Mouse (Mus musculus) forebrain, embryonic 10.5 days (tissue): Measurements from ENCODE around the gene Casq2. TPM values are rescaled to one million over a fixed set of nuclear protein-coding genes. Genes with fewer than 3 reads are reported as not detected.

Experiments
- DNase-seq: peaks from one replicate; pipeline ENCODE4 v3.0.0-alpha.2; 2017; ENCODE audit warnings: low spot score; ENCODE audit errors: extremely low spot score
- H3K27ac ChIP-seq: fragments of 300-500 bp; sonication (generic); 2 replicates; pipeline ENCODE4 v1.5.1; 2016; ENCODE audit warnings: mild to moderate bottlenecking
- H3K27me3 ChIP-seq: fragments of 300-500 bp; sonication (generic); 2 replicates; pipeline ENCODE4 v1.6.1; 2016; ENCODE audit warnings: mild to moderate bottlenecking; ENCODE audit not compliant: poor library complexity, severe bottlenecking
- H3K36me3 ChIP-seq: fragments of 300-500 bp; sonication (generic); replicated peaks from 2 replicates; pipeline ENCODE4 v1.6.1; 2016; ENCODE audit warnings: mild to moderate bottlenecking, moderate library complexity
- H3K4me1 ChIP-seq: fragments of 300-500 bp; sonication (generic); 2 replicates; pipeline ENCODE4 v1.6.1; 2016
- H3K4me3 ChIP-seq: fragments of 300-500 bp; sonication (generic); 2 replicates; pipeline ENCODE4 v1.5.1; 2016; ENCODE audit warnings: mild to moderate bottlenecking, moderate library complexity
- H3K9me3 ChIP-seq: fragments of 300-500 bp; sonication (generic); 2 replicates; pipeline ENCODE4 v1.6.1; 2016; ENCODE audit warnings: mild to moderate bottlenecking, moderate library complexity
- WGBS: fragments of 180-500 bp; shearing (Covaris S2); methylation state at CpG from one replicate; pipeline ENCODE4 v1.1.7; 2016; 5-methylcytosine and 5-hydroxymethylcytosine counted together
- polyA plus RNA-seq: library from polyadenylated mRNA; unstranded; fragments of >200 nt; fragmentation: Nextera tagmentation; extraction: Ambion mirVana; gene quantifications from 2 replicates; pipeline ENCODE4 v1.2.1, GENCODE M21; 2016

Casq2 gene
- polyA plus RNA-seq, 1 experiment from 2014 or later, result not detected

GRCm38 (mm10) chr3:102123654-102124053 is 37.4 kb downstream of the Casq2 start:
- no peaks in the 10 kb centered on the region for H3K9me3 ChIP-seq
- no peaks in the 10 kb centered on the region for H3K36me3 ChIP-seq
- 80% methylated on average over 6 of the region's 6 CpGs for WGBS
- peaks cover 10% of the 10 kb centered on the region for H3K4me1 ChIP-seq
- H3K27ac ChIP-seq, result no peak overlapping the region
- no peak overlapping the region for H3K4me3 ChIP-seq
- H3K27me3 ChIP-seq, result 0 out of 2 replicates have a peak, but pooled peaks cover 13% of the 10 kb centered on the region
- no peak for DNase-seq

GRCm38 (mm10) chr3:102125546-102125945 is 39.3 kb downstream of the Casq2 start:
- DNase-seq, result no peak
- no peaks in the 10 kb centered on the region for H3K9me3 ChIP-seq
- no peaks in the 10 kb centered on the region for H3K36me3 ChIP-seq
- 38% methylated on average over 1 of the region's 1 CpGs for WGBS
- no peak overlapping the region for H3K27ac ChIP-seq
- H3K4me3 ChIP-seq, result no peak overlapping the region
- H3K4me1 ChIP-seq, result peaks cover 10% of the 10 kb centered on the region
- 0 out of 2 replicates have a peak, but pooled peaks cover 13% of the 10 kb centered on the region for H3K27me3 ChIP-seq

GRCm38 (mm10) chr3:102127114-102127513 is 40.9 kb downstream of the Casq2 start:
- H3K4me3 ChIP-seq, result no peak overlapping the region
- H3K4me1 ChIP-seq, result peaks cover 10% of the 10 kb centered on the region
- 85% methylated on average over 2 of the region's 2 CpGs for WGBS
- H3K36me3 ChIP-seq, result no peaks in the 10 kb centered on the region
- H3K27me3 ChIP-seq, result 0 out of 2 replicates have a peak, but pooled peaks cover 13% of the 10 kb centered on the region
- DNase-seq, result no peak
- H3K27ac ChIP-seq, result no peak overlapping the region
- H3K9me3 ChIP-seq, result no peaks in the 10 kb centered on the region

- DNase-seq, result no peak
- Histone ChIP-seq H3K9me3 (no peaks in the 10 kb centered on the region), H3K4me3 (no peak overlapping the region), H3K4me1 (peaks cover 10% of the 10 kb centered on the region), H3K27me3 (0 out of 2 replicates have a peak, but pooled peaks cover 13% of the 10 kb centered on the region), H3K36me3 (no peaks in the 10 kb centered on the region), H3K27ac (no peak overlapping the region)
- 88% methylated on average over 2 of the region's 2 CpGs for WGBS
Observed at GRCm38 (mm10) chr3:102128242-102128641, 42.0 kb downstream of the Casq2 start.

GRCm38 (mm10) chr3:102130478-102130877 is 44.3 kb downstream of the Casq2 start:
- no peak overlapping the region for H3K27ac ChIP-seq
- 0 out of 2 replicates have a peak, but pooled peaks cover 4% of the 10 kb centered on the region for H3K27me3 ChIP-seq
- H3K9me3 ChIP-seq, result no peaks in the 10 kb centered on the region
- H3K4me3 ChIP-seq, result no peak overlapping the region
- WGBS, result 75% methylated on average over 6 of the region's 6 CpGs
- peaks cover 11% of the 10 kb centered on the region for H3K4me1 ChIP-seq
- DNase-seq, result no peak
- no peaks in the 10 kb centered on the region for H3K36me3 ChIP-seq

- Histone ChIP-seq H3K4me1 (peaks cover 16% of the 10 kb centered on the region), H3K4me3 (no peak overlapping the region), H3K9me3 (no peaks in the 10 kb centered on the region), H3K27me3 (peaks cover 14% of the 10 kb centered on the region), H3K36me3 (no peaks in the 10 kb centered on the region), H3K27ac (no peak overlapping the region)
- 92% methylated on average over 9 of the region's 9 CpGs for WGBS
- no peak for DNase-seq
Observed at GRCm38 (mm10) chr3:102131627-102132324, 45.6 kb downstream of the Casq2 start.

- peak overlapping the region; percentile 74 for H3K27ac ChIP-seq
- no peak for DNase-seq
Observed at GRCm38 (mm10) chr3:102135389-102136113, 49.3 kb downstream of the Casq2 start.

GRCm38 (mm10) chr3:102137158-102137557 is 50.9 kb downstream of the Casq2 start:
- Histone ChIP-seq H3K4me3 (no peak overlapping the region), H3K9me3 (no peaks in the 10 kb centered on the region), H3K4me1 (peaks cover 39% of the 10 kb centered on the region), H3K27ac (no peak overlapping the region), H3K27me3 (peaks cover 41% of the 10 kb centered on the region), H3K36me3 (no peaks in the 10 kb centered on the region)
- WGBS, result 88% methylated on average over 10 of the region's 10 CpGs
- DNase-seq, result no peak

More at GRCm38 (mm10) chr3:102135389-102136113, 49.3 kb downstream of the Casq2 start:
- Histone ChIP-seq H3K4me3 (no peak overlapping the region), H3K4me1 (peaks cover 33% of the 10 kb centered on the region), H3K9me3 (no peaks in the 10 kb centered on the region), H3K36me3 (no peaks in the 10 kb centered on the region), H3K27me3 (peaks cover 36% of the 10 kb centered on the region)
- 31% methylated on average over 10 of the region's 10 CpGs for WGBS

GRCm38 (mm10) chr3:102138899-102139298 is 52.7 kb downstream of the Casq2 start:
- Histone ChIP-seq H3K4me1 (peaks cover 40% of the 10 kb centered on the region), H3K9me3 (no peaks in the 10 kb centered on the region), H3K36me3 (no peaks in the 10 kb centered on the region), H3K27me3 (peaks cover 54% of the 10 kb centered on the region), H3K4me3 (no peak overlapping the region), H3K27ac (no peak overlapping the region)
- 84% methylated on average over 6 of the region's 6 CpGs for WGBS
- DNase-seq, result no peak

- no peak for DNase-seq
- Histone ChIP-seq H3K36me3 (no peaks in the 10 kb centered on the region), H3K9me3 (no peaks in the 10 kb centered on the region), H3K27ac (no peak overlapping the region), H3K4me1 (peaks cover 44% of the 10 kb centered on the region), H3K27me3 (peaks cover 62% of the 10 kb centered on the region), H3K4me3 (no peak overlapping the region)
- WGBS, result 92% methylated on average over 6 of the region's 6 CpGs
Observed at GRCm38 (mm10) chr3:102140606-102141005, 54.4 kb downstream of the Casq2 start.

GRCm38 (mm10) chr3:102141451-102141850 is 55.2 kb downstream of the Casq2 start:
- no peaks in the 10 kb centered on the region for H3K9me3 ChIP-seq
- WGBS, result 77% methylated on average over 2 of the region's 2 CpGs
- DNase-seq, result no peak
- H3K36me3 ChIP-seq, result no peaks in the 10 kb centered on the region
- peaks cover 44% of the 10 kb centered on the region for H3K4me1 ChIP-seq
- H3K27ac ChIP-seq, result 0 out of 2 replicates have a peak overlapping the region, but pooled peaks have one; percentile 22
- H3K4me3 ChIP-seq, result no peak overlapping the region
- H3K27me3 ChIP-seq, result peaks cover 56% of the 10 kb centered on the region

- WGBS, result 53% methylated on average over 6 of the region's 6 CpGs
- peaks cover 44% of the 10 kb centered on the region for H3K4me1 ChIP-seq
- H3K4me3 ChIP-seq, result no peak overlapping the region
- no peak for DNase-seq
- H3K9me3 ChIP-seq, result no peaks in the 10 kb centered on the region
- H3K27me3 ChIP-seq, result peaks cover 54% of the 10 kb centered on the region
- H3K27ac ChIP-seq, result 0 out of 2 replicates have a peak overlapping the region, but pooled peaks have one; percentile 22
- H3K36me3 ChIP-seq, result no peaks in the 10 kb centered on the region
Observed at GRCm38 (mm10) chr3:102141893-102142292, 55.7 kb downstream of the Casq2 start.

- Histone ChIP-seq H3K27ac (no peak overlapping the region), H3K9me3 (no peaks in the 10 kb centered on the region), H3K4me3 (no peak overlapping the region), H3K4me1 (peaks cover 53% of the 10 kb centered on the region), H3K36me3 (no peaks in the 10 kb centered on the region), H3K27me3 (peaks cover 57% of the 10 kb centered on the region)
- DNase-seq, result no peak
- WGBS, result 96% methylated on average over 4 of the region's 4 CpGs
Observed at GRCm38 (mm10) chr3:102142947-102143346, 56.7 kb downstream of the Casq2 start.
